Mouse (Mus musculus): ENCODE measurements at regions not wholly inside any gene's neighbourhood (a gene's known extent, or its start where the extent isn't known, plus 50 kb on each side); places are given as distances from the start of the nearest gene placed in this dataset.

- peak; percentile 2 for DNase-seq
Measured at GRCm38 (mm10) chr14:80901346-80901745, 917.5 kb downstream of the Olfm4 start.

- DNase-seq: no peak
Measured at GRCm38 (mm10) chr14:80901759-80902163, 917.9 kb downstream of the Olfm4 start.

GRCm38 (mm10) chr14:80916031-80916430 is 932.1 kb downstream of the Olfm4 start:
- no peak for DNase-seq

GRCm38 (mm10) chr14:80923732-80924131 is 939.9 kb downstream of the Olfm4 start:
- DNase-seq: no peak

- DNase-seq: no peak
Measured at GRCm38 (mm10) chr14:80959966-80960365, 976.1 kb downstream of the Olfm4 start.

- DNase-seq: no peak
Measured at GRCm38 (mm10) chr14:80975795-80976194, 991.9 kb downstream of the Olfm4 start.

GRCm38 (mm10) chr14:80976662-80977061 is 992.8 kb downstream of the Olfm4 start:
- DNase-seq: no peak

GRCm38 (mm10) chr14:80979475-80979874 is 995.6 kb downstream of the Olfm4 start:
- no peak for DNase-seq

- DNase-seq: no peak
Measured at GRCm38 (mm10) chr14:80990192-80990591, 1006.3 kb downstream of the Olfm4 start.

GRCm38 (mm10) chr14:80990679-80991286 is 1006.9 kb downstream of the Olfm4 start:
- DNase-seq: no peak

- DNase-seq: no peak
Measured at GRCm38 (mm10) chr14:80999030-80999429, 1015.1 kb downstream of the Olfm4 start.

GRCm38 (mm10) chr14:81013208-81013607 is 1029.3 kb downstream of the Olfm4 start:
- no peak for DNase-seq

- no peak for DNase-seq
Measured at GRCm38 (mm10) chr14:81031475-81031874, 1047.6 kb downstream of the Olfm4 start.

GRCm38 (mm10) chr14:81037635-81038034 is 1053.8 kb downstream of the Olfm4 start:
- no peak for DNase-seq

GRCm38 (mm10) chr14:81038045-81038444 is 1054.2 kb downstream of the Olfm4 start:
- DNase-seq: no peak
